Mouse (Mus musculus): ENCODE measurements around the gene Anks1b. TPM values are rescaled to one million over a fixed set of nuclear protein-coding genes. Genes with fewer than 3 reads are reported as not detected.

Anks1b gene
- polyA plus RNA-seq, 1 experiment from 2014 or later = 0.21 TPM

- 85% methylated on average over 6 of the region's 6 CpGs for WGBS
- Histone ChIP-seq H3K4me2 (replicated peaks; ENCODE audit: low read depth, low read length) (no peak overlapping the region), H3K9ac (replicated peaks; ENCODE audit: low read depth) (no peak overlapping the region), H3K9me3 (ENCODE audit: low read length) (no peaks in the 10 kb centered on the region), H3K27me3 (replicated peaks; ENCODE audit: insufficient read depth, low read length) (no peaks in the 10 kb centered on the region), H3K27ac (ENCODE audit: low read length) (no peak overlapping the region), H3K4me3 (ENCODE audit: low read depth, low read length) (no peak overlapping the region), H3K4me1 (ENCODE audit: insufficient read depth, low read depth, low read length) (no peaks in the 10 kb centered on the region), H3K36me3 (ENCODE audit: insufficient read depth, low read length) (no peaks in the 10 kb centered on the region)
- DNase-seq (ENCODE audit: low spot score) (no peak), ATAC-seq (no peak)
- TF ChIP-seq CTCF (IDR thresholded peaks at IDR 0.05) (no peak), EP300 (IDR thresholded peaks at IDR 0.05) (no peak)
Observed at GRCm38 (mm10) chr10:90851077-90851476, 977.8 kb downstream of the Anks1b start.

- TF ChIP-seq EP300 (IDR thresholded peaks at IDR 0.05) (no peak), CTCF (IDR thresholded peaks at IDR 0.05) (no peak)
- DNase-seq (ENCODE audit: low spot score) (no peak), ATAC-seq (no peak)
- H3K4me3 ChIP-seq (ENCODE audit: low read depth, low read length) = no peak overlapping the region
- 46% methylated on average over 11 of the region's 11 CpGs for WGBS
- H3K4me2 ChIP-seq (replicated peaks; ENCODE audit: low read depth, low read length) = no peak overlapping the region
- H3K27me3 ChIP-seq (replicated peaks; ENCODE audit: insufficient read depth, low read length) = no peaks in the 10 kb centered on the region
- H3K4me1 ChIP-seq (ENCODE audit: insufficient read depth, low read depth, low read length) = no peaks in the 10 kb centered on the region
- H3K36me3 ChIP-seq (ENCODE audit: insufficient read depth, low read length) = no peaks in the 10 kb centered on the region
- H3K27ac ChIP-seq (ENCODE audit: low read length) = no peak overlapping the region
- H3K9me3 ChIP-seq (ENCODE audit: low read length) = no peaks in the 10 kb centered on the region
- no peak overlapping the region for H3K9ac ChIP-seq (replicated peaks; ENCODE audit: low read depth)
Observed at GRCm38 (mm10) chr10:90851999-90852398, 978.7 kb downstream of the Anks1b start.

- ATAC-seq = no peak
Observed at GRCm38 (mm10) chr10:90852432-90852831, 979.1 kb downstream of the Anks1b start.

GRCm38 (mm10) chr10:90856668-90857067 lies 983.4 kb downstream of the Anks1b start:
- no peaks in the 10 kb centered on the region for H3K27me3 ChIP-seq (replicated peaks; ENCODE audit: insufficient read depth, low read length)
- H3K9me3 ChIP-seq (ENCODE audit: low read length) = no peaks in the 10 kb centered on the region
- H3K36me3 ChIP-seq (ENCODE audit: insufficient read depth, low read length) = no peaks in the 10 kb centered on the region
- TF ChIP-seq CTCF (IDR thresholded peaks at IDR 0.05) = no peak
- no peak for TF ChIP-seq EP300 (IDR thresholded peaks at IDR 0.05)
- no peak overlapping the region for H3K4me2 ChIP-seq (replicated peaks; ENCODE audit: low read depth, low read length)
- H3K4me1 ChIP-seq (ENCODE audit: insufficient read depth, low read depth, low read length) = no peaks in the 10 kb centered on the region
- no peak overlapping the region for H3K4me3 ChIP-seq (ENCODE audit: low read depth, low read length)
- no peak overlapping the region for H3K9ac ChIP-seq (replicated peaks; ENCODE audit: low read depth)
- 35% methylated on average over 4 of the region's 4 CpGs for WGBS
- ATAC-seq (no peak), DNase-seq (ENCODE audit: low spot score) (no peak)
- no peak overlapping the region for H3K27ac ChIP-seq (ENCODE audit: low read length)

More at GRCm38 (mm10) chr10:90852432-90852831, 979.1 kb downstream of the Anks1b start:
- 63% methylated on average over 7 of the region's 7 CpGs for WGBS
- no peak overlapping the region for H3K9ac ChIP-seq (replicated peaks; ENCODE audit: low read depth)
- no peaks in the 10 kb centered on the region for H3K4me1 ChIP-seq (ENCODE audit: insufficient read depth, low read depth, low read length)
- no peaks in the 10 kb centered on the region for H3K36me3 ChIP-seq (ENCODE audit: insufficient read depth, low read length)
- no peak for DNase-seq (ENCODE audit: low spot score)
- H3K27me3 ChIP-seq (replicated peaks; ENCODE audit: insufficient read depth, low read length) = no peaks in the 10 kb centered on the region
- no peak for TF ChIP-seq CTCF (IDR thresholded peaks at IDR 0.05)
- no peak for TF ChIP-seq EP300 (IDR thresholded peaks at IDR 0.05)
- H3K4me3 ChIP-seq (ENCODE audit: low read depth, low read length) = no peak overlapping the region
- no peak overlapping the region for H3K4me2 ChIP-seq (replicated peaks; ENCODE audit: low read depth, low read length)
- H3K9me3 ChIP-seq (ENCODE audit: low read length) = no peaks in the 10 kb centered on the region
- no peak overlapping the region for H3K27ac ChIP-seq (ENCODE audit: low read length)

- H3K9ac ChIP-seq (replicated peaks; ENCODE audit: low read depth) = no peak overlapping the region
- WGBS = 75% methylated on average over 19 of the region's 19 CpGs
Observed at GRCm38 (mm10) chr10:90859665-90860523, 986.6 kb downstream of the Anks1b start.

GRCm38 (mm10) chr10:90863881-90864598 lies 990.7 kb downstream of the Anks1b start:
- Histone ChIP-seq H3K9ac (replicated peaks; ENCODE audit: low read depth) (no peak overlapping the region), H3K27me3 (replicated peaks; ENCODE audit: insufficient read depth, low read length) (no peaks in the 10 kb centered on the region), H3K9me3 (ENCODE audit: low read length) (no peaks in the 10 kb centered on the region), H3K27ac (ENCODE audit: low read length) (no peak overlapping the region), H3K4me1 (ENCODE audit: insufficient read depth, low read depth, low read length) (no peaks in the 10 kb centered on the region), H3K4me2 (replicated peaks; ENCODE audit: low read depth, low read length) (no peak overlapping the region), H3K36me3 (ENCODE audit: insufficient read depth, low read length) (no peaks in the 10 kb centered on the region), H3K4me3 (ENCODE audit: low read depth, low read length) (no peak overlapping the region)
- DNase-seq (ENCODE audit: low spot score) = no peak
- WGBS = 15% methylated on average over 10 of the region's 10 CpGs
- TF ChIP-seq EP300 (IDR thresholded peaks at IDR 0.05) = no peak
- TF ChIP-seq CTCF (IDR thresholded peaks at IDR 0.05) = no peak
- ATAC-seq = no peak

More at GRCm38 (mm10) chr10:90859665-90860523, 986.6 kb downstream of the Anks1b start:
- no peak overlapping the region for H3K4me3 ChIP-seq (ENCODE audit: low read depth, low read length)
- H3K36me3 ChIP-seq (ENCODE audit: insufficient read depth, low read length) = no peaks in the 10 kb centered on the region
- no peak for TF ChIP-seq EP300 (IDR thresholded peaks at IDR 0.05)
- TF ChIP-seq CTCF (IDR thresholded peaks at IDR 0.05) = no peak
- no peak overlapping the region for H3K27ac ChIP-seq (ENCODE audit: low read length)
- H3K9me3 ChIP-seq (ENCODE audit: low read length) = no peaks in the 10 kb centered on the region
- no peak overlapping the region for H3K4me2 ChIP-seq (replicated peaks; ENCODE audit: low read depth, low read length)
- no peak for ATAC-seq
- no peak for DNase-seq (ENCODE audit: low spot score)
- H3K27me3 ChIP-seq (replicated peaks; ENCODE audit: insufficient read depth, low read length) = no peaks in the 10 kb centered on the region
- no peaks in the 10 kb centered on the region for H3K4me1 ChIP-seq (ENCODE audit: insufficient read depth, low read depth, low read length)

All from lung, postnatal 0 days (tissue).